ENCODE assay signal across 23 mouse cellular contexts in genomic region chr2:135886081-135886679, GRCm38 (mm10).
DNase-seq lines count a peak whose midpoint lies in the region; ATAC-seq and TF ChIP-seq lines count a peak whose summit lies in the region.
"Had no signal": no experiment of that assay in that cellular context is flagged by ENCODE, and none has a peak within 500 bp of the region (broad histone marks: within the 10 kb centered on the region; RNA-seq: fewer than 3 reads in every experiment).

No protein-coding gene starts in this region.

- H3K4me2 ChIP-seq in liver, embryonic 11.5 days = no peak overlapping the region; the same call in 1 of the 2 replicates
- no peak overlapping the region for H3K4me2 ChIP-seq in liver, postnatal 0 days (ENCODE audit: low read depth, low read length)
- H3K4me2 ChIP-seq: embryonic facial prominence, embryonic 13.5 days; forebrain, embryonic 15.5 days; hindbrain, embryonic 15.5 days; intestine, embryonic 15.5 days; midbrain, embryonic 12.5 days had no signal

- no peaks in the 10 kb centered on the region for H3K9me3 ChIP-seq in liver, embryonic 11.5 days (ENCODE audit: control insufficient read depth, low read length)
- H3K9me3 ChIP-seq in liver, postnatal 0 days (ENCODE audit: low read length) = no peaks in the 10 kb centered on the region
- H3K9me3 ChIP-seq: embryonic facial prominence, embryonic 13.5 days; forebrain, embryonic 10.5 days; forebrain, embryonic 15.5 days; hindbrain, embryonic 10.5 days; hindbrain, embryonic 15.5 days; intestine, embryonic 15.5 days; midbrain, embryonic 12.5 days had no signal

- no peak for TF ChIP-seq EP300 in liver, postnatal 0 days (IDR thresholded peaks at IDR 0.05; ENCODE audit: low read depth)

- DNase-seq in liver, embryonic 11.5 days (ENCODE audit: low spot score) = no peak
- DNase-seq in liver, postnatal 0 days = no peak
- DNase-seq in naive thymus-derived CD4-positive, alpha-beta T cell, adult 2 months (ENCODE audit: low read depth) = peak; percentile 16
- DNase-seq in embryo, embryonic 10 days (ENCODE audit: low spot score) = no peak
- DNase-seq in embryo, embryonic 9.5 days (ENCODE audit: extremely low spot score) = no peak
- DNase-seq: adrenal gland, adult 8-10 months; gastrocnemius, adult 2 months; heart, postnatal 14 days; kidney, adult 8-10 months; lung, adult 18-20 months; lung, postnatal 14 days; retina, postnatal 1 day; right cerebral cortex, postnatal 14 days had no signal

- H3K4me3 ChIP-seq in liver, embryonic 11.5 days (ENCODE audit: low read depth, low read length) = no peak overlapping the region
- H3K4me3 ChIP-seq in liver, postnatal 0 days (ENCODE audit: low read depth, low read length) = no peak overlapping the region
- H3K4me3 ChIP-seq: embryonic facial prominence, embryonic 13.5 days; forebrain, embryonic 10.5 days; forebrain, embryonic 15.5 days; gastrocnemius, adult 2 months; hindbrain, embryonic 10.5 days; hindbrain, embryonic 15.5 days; intestine, embryonic 15.5 days; midbrain, embryonic 12.5 days had no signal

- 54% methylated on average over 9 of the region's 9 CpGs for WGBS in liver, embryonic 11.5 days
- WGBS in liver, postnatal 0 days (ENCODE audit: insufficient replicate concordance) = 64% methylated on average over 9 of the region's 9 CpGs

- H3K27me3 ChIP-seq in liver, embryonic 11.5 days (replicated peaks; ENCODE audit: control insufficient read depth, insufficient read depth, low read length) = no peaks in the 10 kb centered on the region
- H3K27me3 ChIP-seq in liver, postnatal 0 days (ENCODE audit: insufficient read depth, low read length) = no peaks in the 10 kb centered on the region
- H3K27me3 ChIP-seq: embryonic facial prominence, embryonic 13.5 days; forebrain, embryonic 15.5 days; hindbrain, embryonic 15.5 days; intestine, embryonic 15.5 days; midbrain, embryonic 12.5 days had no signal

- peak; percentile 53; the same call in 1 of the 2 replicates for ATAC-seq in liver, embryonic 11.5 days (replicated peaks; ENCODE audit: low FRiP score)
- ATAC-seq in liver, postnatal 0 days = no peak
- ATAC-seq in CD4-positive, CD25-positive, alpha-beta regulatory T cell, adult 4 months = peak; percentile 54
- ATAC-seq in inflammation-experienced regulatory T-cells, adult 6 months = peak; percentile 53
- ATAC-seq: forebrain, embryonic 15.5 days had no signal

- H3K27ac ChIP-seq in liver, embryonic 11.5 days (ENCODE audit: low read depth, low read length) = no peak overlapping the region
- H3K27ac ChIP-seq in liver, postnatal 0 days (ENCODE audit: low read depth) = no peak overlapping the region
- H3K27ac ChIP-seq: embryonic facial prominence, embryonic 13.5 days; forebrain, embryonic 10.5 days; forebrain, embryonic 15.5 days; gastrocnemius, adult 2 months; hindbrain, embryonic 10.5 days; hindbrain, embryonic 15.5 days; intestine, embryonic 15.5 days; kidney, postnatal 0 days; midbrain, embryonic 12.5 days had no signal

- peaks cover 7% of the 10 kb centered on the region; the same call in 1 of the 2 replicates for H3K4me1 ChIP-seq in liver, embryonic 11.5 days (replicated peaks; ENCODE audit: control insufficient read depth, insufficient read depth, low read length)
- H3K4me1 ChIP-seq in liver, postnatal 0 days (ENCODE audit: insufficient read depth) = no peaks in the 10 kb centered on the region
- H3K4me1 ChIP-seq: midbrain, embryonic 12.5 days had no signal

- H3K36me3 ChIP-seq in liver, embryonic 11.5 days (ENCODE audit: control insufficient read depth, insufficient read depth, low read length) = no peaks in the 10 kb centered on the region
- H3K36me3 ChIP-seq in liver, postnatal 0 days (replicated peaks; ENCODE audit: insufficient read depth, low read length) = no peaks in the 10 kb centered on the region
- H3K36me3 ChIP-seq: embryonic facial prominence, embryonic 13.5 days; forebrain, embryonic 10.5 days; forebrain, embryonic 15.5 days; hindbrain, embryonic 10.5 days; hindbrain, embryonic 15.5 days; intestine, embryonic 15.5 days; midbrain, embryonic 12.5 days had no signal

- H3K9ac ChIP-seq in liver, embryonic 11.5 days (ENCODE audit: low read depth, low read length) = no peak overlapping the region
- no peak overlapping the region for H3K9ac ChIP-seq in liver, postnatal 0 days (replicated peaks)
- H3K9ac ChIP-seq: embryonic facial prominence, embryonic 13.5 days; forebrain, embryonic 15.5 days; hindbrain, embryonic 15.5 days; intestine, embryonic 15.5 days; midbrain, embryonic 12.5 days had no signal

- TF ChIP-seq CTCF in liver, postnatal 0 days (IDR thresholded peaks at IDR 0.05; ENCODE audit: low read depth) = no peak
